Mouse (Mus musculus): ENCODE data around the gene Foxi2. TPM values are rescaled to one million over a fixed set of nuclear protein-coding genes. Genes with fewer than 3 reads are reported as not detected.
A peak's percentile ranks its signal among the peaks of the same experiment; 100 is the strongest.

The Foxi2 gene
- total RNA-seq (2021) = not detected
- long read RNA-seq, experiment 1 = 0 reads
- long read RNA-seq, experiment 2 = 0 reads

DNA sequence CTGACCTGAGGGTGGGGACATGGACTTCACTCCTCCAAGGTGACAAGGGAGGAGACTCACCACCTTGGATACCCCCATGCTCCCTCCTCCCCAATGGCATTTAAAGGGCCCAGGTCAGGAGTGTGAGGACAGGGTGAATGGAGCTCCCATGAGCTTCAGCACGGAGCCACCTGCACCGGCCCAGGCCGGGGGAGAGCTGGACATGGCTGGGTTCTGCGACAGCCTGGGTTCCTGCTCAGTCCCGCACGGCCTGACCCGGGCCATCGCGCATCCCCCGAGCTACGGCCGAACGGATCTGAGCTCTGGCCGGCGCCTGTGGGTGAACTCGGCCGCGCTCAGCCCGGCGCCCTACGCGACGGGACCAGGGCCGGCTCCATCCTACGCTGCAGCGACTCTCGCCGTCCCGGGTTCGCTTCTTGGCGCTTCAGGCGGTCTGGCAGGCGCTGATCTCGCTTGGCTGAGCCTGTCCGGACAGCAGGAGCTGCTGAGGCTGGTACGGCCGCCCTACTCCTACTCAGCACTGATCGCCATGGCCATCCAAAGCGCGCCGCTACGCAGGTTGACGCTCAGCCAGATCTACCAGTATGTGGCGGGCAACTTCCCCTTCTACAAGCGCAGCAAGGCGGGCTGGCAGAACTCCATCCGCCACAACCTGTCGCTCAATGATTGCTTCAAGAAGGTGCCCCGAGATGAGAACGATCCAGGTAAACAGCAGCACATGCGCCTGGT is at the start of gene Foxi2:
Foxi2 (plus strand) TSS at position 72 of the 729 bp plus-strand sequence.
- peak in 1 of 2 experiments; percentile 27 for DNase-seq (ENCODE audit: low spot score in 2 of 2)

DNA sequence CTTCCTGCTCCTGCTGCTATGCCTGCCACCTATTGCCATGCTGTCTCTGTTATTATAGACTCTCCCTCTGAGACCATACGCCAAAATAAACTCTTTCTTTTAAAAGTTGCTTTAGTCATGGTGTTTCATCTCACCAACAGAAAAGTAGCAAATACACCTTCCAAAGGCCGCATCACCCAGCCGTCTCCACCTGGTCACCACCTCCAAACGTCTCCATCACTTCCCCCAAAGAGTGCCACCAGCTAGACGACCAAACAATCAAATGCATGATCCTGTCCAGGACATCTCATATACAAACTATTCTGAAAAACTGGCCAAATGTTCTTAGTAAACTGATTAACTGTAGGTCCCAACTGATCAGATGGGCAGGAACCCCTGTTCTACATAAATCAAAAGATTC is 45.5 kb upstream of the Foxi2 start:
- no peak for DNase-seq (ENCODE audit: low spot score in 2 of 2)

GRCm38 (mm10) chr7:135376048-135376447 is 34.1 kb upstream of the Foxi2 start:
- DNase-seq (ENCODE audit: low spot score in 2 of 2) = peak; percentile 17 to 22

DNA sequence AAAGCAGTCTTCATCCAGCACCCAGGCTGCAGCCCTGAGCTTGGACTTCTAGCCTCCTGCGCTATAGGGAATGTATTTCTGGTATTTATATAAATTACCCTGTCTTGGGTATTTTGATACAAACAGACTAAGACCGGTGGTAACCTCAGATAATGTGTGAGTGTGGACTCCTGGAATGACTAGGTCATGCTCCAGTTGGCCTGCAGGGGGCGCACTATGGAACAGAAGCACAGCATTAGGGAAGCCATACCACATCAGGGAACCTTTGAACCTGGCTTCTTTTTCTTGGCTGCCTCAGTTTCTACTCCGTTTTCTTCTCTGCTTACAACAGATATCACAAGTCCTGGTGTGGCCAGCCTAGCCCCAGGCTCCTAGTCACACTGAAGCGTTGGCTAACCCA is 33.2 kb upstream of the Foxi2 start:
- no peak for DNase-seq (ENCODE audit: low spot score in 2 of 2)

DNA sequence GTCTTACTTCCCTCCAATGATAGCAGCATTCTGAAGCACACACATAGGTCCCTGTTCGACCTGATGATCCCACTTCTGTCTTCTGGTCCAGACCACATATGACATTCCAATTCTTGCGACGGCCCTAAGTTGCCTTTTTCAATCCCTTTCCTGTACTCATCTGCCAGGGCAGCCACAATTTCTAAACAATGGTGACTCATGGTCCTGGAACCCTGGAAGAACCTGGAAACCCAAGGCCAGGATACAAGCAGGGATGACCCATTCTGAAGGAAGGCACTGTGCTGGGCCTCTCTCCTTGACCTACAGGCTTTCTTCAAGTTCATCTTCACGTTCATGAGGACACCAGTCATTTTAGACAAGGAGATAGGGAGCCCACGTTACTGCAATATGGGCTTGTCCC is 31.8 kb upstream of the Foxi2 start:
- DNase-seq (ENCODE audit: low spot score in 2 of 2) = no peak

DNA sequence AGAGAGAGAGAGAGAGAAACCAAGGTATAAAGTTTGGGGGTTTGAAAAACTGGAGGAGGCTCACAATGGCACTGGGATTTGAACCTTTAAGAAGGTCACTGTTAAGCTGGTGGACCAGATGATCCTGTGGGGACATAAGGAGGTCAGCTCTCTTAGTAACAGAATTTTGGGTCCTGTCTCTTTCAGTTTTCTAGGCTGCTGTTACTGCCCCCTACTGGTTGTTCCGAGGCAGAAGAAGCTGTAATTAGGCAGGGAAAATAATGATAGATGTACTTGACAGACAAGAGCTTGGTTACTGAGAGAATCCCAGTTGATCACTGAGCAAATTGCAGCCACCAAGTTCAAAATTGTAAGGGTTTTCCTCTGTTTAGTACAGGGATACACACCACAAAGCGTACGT is 21.1 kb upstream of the Foxi2 start:
- peak in 1 of 2 experiments; percentile 21 for DNase-seq (ENCODE audit: low spot score in 2 of 2)

DNA sequence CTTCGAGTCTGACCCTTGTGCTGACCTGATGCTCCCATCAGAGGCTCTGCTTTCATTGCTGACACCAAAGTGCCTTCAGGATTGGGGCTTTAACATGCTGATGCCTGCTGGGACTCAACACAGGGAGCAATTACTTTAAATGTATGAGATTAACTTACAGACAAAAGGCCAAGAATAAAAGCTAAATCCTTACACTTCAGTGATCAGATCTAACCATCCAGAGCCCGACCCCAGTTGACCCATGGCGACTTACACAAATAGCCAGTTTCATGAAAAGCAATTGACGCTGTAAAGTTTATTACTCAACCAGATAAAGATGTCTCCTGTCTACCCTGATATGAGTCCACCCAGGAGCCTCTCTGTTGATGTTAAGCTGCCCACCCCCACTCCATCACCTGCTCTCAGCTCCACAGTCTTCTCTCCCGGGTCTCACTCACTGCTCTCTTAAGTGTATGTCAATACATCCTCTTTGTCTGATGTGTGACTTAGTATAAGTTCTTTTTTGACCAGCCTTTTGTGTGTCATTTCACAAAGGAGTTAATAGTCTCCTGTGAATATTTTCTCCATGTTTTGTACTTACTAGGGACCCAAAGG is 17.1 kb upstream of the Foxi2 start:
- no peak for DNase-seq (ENCODE audit: low spot score in 2 of 2)

- no peak for DNase-seq (ENCODE audit: low spot score in 2 of 2)
These were observed 15.7 kb upstream of the Foxi2 start for GRCm38 (mm10) chr7:135394436-135394835.

DNA sequence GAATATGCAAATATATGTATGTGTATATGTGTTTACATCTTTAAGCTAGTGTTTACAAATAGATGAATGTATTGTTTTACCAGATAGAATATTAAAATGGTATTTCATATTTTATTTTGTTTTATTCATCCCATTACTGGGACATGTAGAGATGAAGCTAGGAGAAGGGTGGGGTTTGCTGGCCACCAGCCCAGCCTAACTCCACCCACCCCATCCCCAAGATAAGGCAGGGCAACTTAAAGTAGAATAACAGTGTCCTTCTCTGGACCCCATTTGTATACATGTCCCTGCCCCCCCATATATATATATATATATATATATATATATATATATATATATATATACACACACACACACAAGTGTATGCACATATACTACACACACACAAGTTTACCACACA is 14.9 kb upstream of the Foxi2 start:
- DNase-seq (ENCODE audit: low spot score in 2 of 2) = no peak

DNA sequence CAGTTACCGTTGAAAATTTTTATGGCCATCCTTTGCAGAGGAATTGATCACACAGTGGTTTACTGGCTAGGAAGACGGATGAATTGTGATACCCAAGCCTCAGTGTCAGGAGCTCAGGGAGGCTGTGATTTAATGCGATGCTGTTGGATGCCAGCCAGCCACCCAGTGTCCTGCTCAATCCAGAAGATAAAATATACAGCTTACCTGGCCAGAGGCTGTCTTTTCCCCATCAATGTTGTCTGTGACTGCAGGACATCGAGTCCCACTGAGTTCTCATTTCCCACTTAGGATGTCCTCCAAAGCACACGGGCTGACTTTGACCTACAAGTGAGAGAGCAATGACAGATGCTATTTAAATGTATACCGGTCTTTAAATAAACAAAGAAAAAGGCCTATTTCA is 13.0 kb upstream of the Foxi2 start:
- DNase-seq (ENCODE audit: low spot score in 2 of 2) = no peak

DNA sequence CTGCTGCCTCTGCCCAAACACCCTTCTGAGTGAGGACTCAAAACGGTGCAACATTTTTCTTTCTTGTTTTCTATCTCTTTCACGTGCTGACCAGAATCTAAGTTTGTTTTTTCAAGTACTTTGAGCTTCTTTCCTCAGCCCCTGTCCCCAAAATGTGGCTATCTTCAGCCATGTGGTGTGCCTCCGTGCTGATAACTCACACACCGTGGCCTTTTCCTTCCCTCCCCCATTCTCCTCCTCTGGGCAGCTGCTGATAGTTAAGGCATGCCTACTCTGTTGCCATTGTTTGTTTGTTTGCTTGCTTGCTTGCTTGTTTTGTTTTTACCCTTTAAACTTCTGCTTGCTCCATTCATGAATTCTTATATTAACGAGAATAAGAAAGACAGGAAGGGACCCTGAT is 12.2 kb upstream of the Foxi2 start:
- no peak for DNase-seq (ENCODE audit: low spot score in 2 of 2)

DNA sequence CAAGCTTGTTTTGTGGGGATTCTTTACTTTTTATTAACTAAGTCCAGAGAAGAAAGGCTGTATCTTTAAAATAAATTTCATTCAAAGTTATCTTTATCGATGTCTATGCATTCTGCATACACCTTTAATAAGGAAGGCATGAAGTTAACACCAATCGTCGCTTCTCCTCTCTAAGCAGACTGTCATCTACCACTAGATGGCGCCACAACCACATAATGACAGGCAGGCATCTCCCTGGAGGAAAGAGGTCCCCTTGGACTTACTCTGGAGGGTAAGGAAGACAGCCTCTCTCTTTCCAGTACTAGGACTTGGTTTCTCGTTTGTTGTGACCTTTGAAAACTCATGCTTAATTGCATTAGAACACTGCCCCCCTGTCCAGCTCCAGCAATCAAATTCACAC is 6.7 kb upstream of the Foxi2 start:
- peak; percentile 76 to 87 for DNase-seq (ENCODE audit: low spot score in 2 of 2)

GRCm38 (mm10) chr7:135406761-135407160 is 3.3 kb upstream of the Foxi2 start:
- no peak for DNase-seq (ENCODE audit: low spot score in 2 of 2)

- peak in 1 of 2 experiments; percentile 15 for DNase-seq (ENCODE audit: low spot score in 2 of 2)
These were observed 1.6 kb upstream of the Foxi2 start for GRCm38 (mm10) chr7:135408501-135408900.

- no peak for DNase-seq (ENCODE audit: low spot score in 2 of 2)
These were observed 2.2 kb downstream of the Foxi2 start for GRCm38 (mm10) chr7:135412357-135412756.

- no peak for DNase-seq (ENCODE audit: low spot score in 2 of 2)
These were observed 18.7 kb downstream of the Foxi2 start for GRCm38 (mm10) chr7:135428840-135429239.

DNA sequence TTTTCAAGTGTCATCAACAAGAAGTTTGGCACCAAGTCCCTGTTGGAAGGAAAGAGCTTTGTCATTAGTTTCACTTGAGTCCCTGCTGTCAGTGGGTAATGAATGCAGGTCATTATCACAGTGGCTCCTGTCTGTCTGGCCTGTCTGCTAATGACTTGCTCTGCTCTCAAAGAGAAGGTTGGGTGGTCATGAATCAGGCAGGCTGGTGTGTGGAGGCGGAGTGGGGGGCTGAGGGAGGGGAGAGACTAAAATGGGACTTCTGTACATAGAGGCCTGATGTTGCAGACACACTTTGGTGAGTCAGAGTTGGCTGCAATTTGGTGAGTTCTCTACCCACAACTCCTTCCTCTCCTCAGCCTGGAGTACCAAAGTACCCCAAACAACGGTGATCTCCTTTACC is 20.8 kb downstream of the Foxi2 start:
- DNase-seq (ENCODE audit: low spot score in 2 of 2) = no peak

GRCm38 (mm10) chr7:135443903-135444302 is 33.8 kb downstream of the Foxi2 start:
- no peak for DNase-seq (ENCODE audit: low spot score in 2 of 2)

- no peak for DNase-seq (ENCODE audit: low spot score in 2 of 2)
These were observed 41.2 kb downstream of the Foxi2 start for GRCm38 (mm10) chr7:135451340-135451739.

GRCm38 (mm10) chr7:135452366-135452765 is 42.3 kb downstream of the Foxi2 start:
- no peak for DNase-seq (ENCODE audit: low spot score in 2 of 2)

- no peak for DNase-seq (ENCODE audit: low spot score in 2 of 2)
These were observed 43.6 kb downstream of the Foxi2 start for GRCm38 (mm10) chr7:135453690-135454089.
